26 mouse cellular contexts compared by ENCODE assay signal in the genomic region with DNA sequence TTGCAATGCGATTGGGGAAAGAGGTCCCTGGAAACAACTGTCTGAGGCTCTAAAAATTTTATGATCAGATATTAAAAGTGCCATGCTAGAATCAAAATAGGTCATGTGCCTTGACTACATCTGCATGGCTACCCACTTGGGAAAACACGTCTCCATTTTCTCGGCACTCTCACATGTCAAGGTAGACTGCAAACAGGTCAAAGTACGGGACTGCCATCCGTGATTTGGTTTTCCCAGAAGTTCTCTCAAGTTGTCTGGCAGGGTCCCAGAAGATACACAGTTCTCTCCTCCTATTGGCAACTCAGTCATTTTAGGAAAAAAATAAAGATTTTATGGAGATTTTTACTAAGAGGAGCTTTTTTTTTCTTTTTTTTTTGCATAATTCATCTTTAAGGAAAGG.
"Had no signal": no experiment of that assay in that cellular context is flagged by ENCODE, and none has a peak within 500 bp of the region (broad histone marks: within the 10 kb centered on the region; RNA-seq: fewer than 3 reads in every experiment).

No protein-coding gene starts in this region.

- H3K27me3 ChIP-seq: heart, embryonic 13.5 days; heart, embryonic 15.5 days; hindbrain, embryonic 13.5 days; hindbrain, embryonic 15.5 days; kidney, embryonic 15.5 days; limb, embryonic 12.5 days; limb, embryonic 15.5 days; liver, embryonic 13.5 days; liver, embryonic 15.5 days had no signal

- H3K36me3 ChIP-seq: heart, embryonic 13.5 days; heart, embryonic 15.5 days; hindbrain, embryonic 13.5 days; hindbrain, embryonic 15.5 days; kidney, embryonic 15.5 days; limb, embryonic 12.5 days; limb, embryonic 15.5 days; liver, embryonic 13.5 days; liver, embryonic 15.5 days had no signal

- H3K4me2 ChIP-seq: heart, embryonic 11.5 days; heart, embryonic 13.5 days; heart, embryonic 15.5 days; hindbrain, embryonic 13.5 days; hindbrain, embryonic 15.5 days; kidney, embryonic 15.5 days; limb, embryonic 12.5 days; limb, embryonic 15.5 days; liver, embryonic 11.5 days; liver, embryonic 13.5 days; liver, embryonic 15.5 days had no signal

- H3K9me3 ChIP-seq: heart, embryonic 13.5 days; heart, embryonic 15.5 days; hindbrain, embryonic 13.5 days; hindbrain, embryonic 15.5 days; kidney, embryonic 15.5 days; limb, embryonic 12.5 days; limb, embryonic 15.5 days; liver, embryonic 13.5 days; liver, embryonic 15.5 days had no signal

- DNase-seq: forebrain, postnatal 0 days; gastrocnemius, postnatal 10 days; gastrocnemius, postnatal 36 days; heart, adult 18-20 months; heart, postnatal 14 days; heart, postnatal 36 days; kidney, adult 11 months; kidney, adult 8-10 months; kidney, postnatal 14 days; layer of hippocampus, postnatal 36 days; left cerebral cortex, postnatal 4 days; liver, embryonic 13.5 days; lung, adult 18-20 months had no signal

- H3K4me1 ChIP-seq: heart, embryonic 15.5 days; hindbrain, embryonic 13.5 days; hindbrain, embryonic 15.5 days; kidney, embryonic 15.5 days; limb, embryonic 12.5 days; limb, embryonic 15.5 days; liver, embryonic 13.5 days; liver, embryonic 15.5 days had no signal

- ATAC-seq: forebrain, postnatal 0 days; hindbrain, postnatal 0 days; intestine, embryonic 16.5 days had no signal

- H3K4me3 ChIP-seq: heart, embryonic 13.5 days; heart, embryonic 15.5 days; hindbrain, embryonic 13.5 days; hindbrain, embryonic 15.5 days; kidney, embryonic 15.5 days; limb, embryonic 12.5 days; limb, embryonic 15.5 days; liver, embryonic 13.5 days; liver, embryonic 15.5 days had no signal

- H3K27ac ChIP-seq: heart, embryonic 13.5 days; heart, embryonic 15.5 days; hindbrain, embryonic 13.5 days; hindbrain, embryonic 15.5 days; hindbrain, postnatal 0 days; kidney, embryonic 15.5 days; kidney, postnatal 0 days; limb, embryonic 12.5 days; limb, embryonic 15.5 days; liver, embryonic 13.5 days; liver, embryonic 15.5 days had no signal

- H3K9ac ChIP-seq: forebrain, postnatal 0 days; heart, embryonic 13.5 days; heart, embryonic 15.5 days; hindbrain, embryonic 13.5 days; hindbrain, embryonic 15.5 days; kidney, embryonic 15.5 days; limb, embryonic 12.5 days; limb, embryonic 15.5 days; liver, embryonic 13.5 days; liver, embryonic 15.5 days had no signal
